Mouse (Mus musculus) kidney, adult 9 months (tissue): ENCODE measurements at regions not wholly inside any gene's neighbourhood (a gene's known extent, or its start where the extent isn't known, plus 50 kb on each side); places are given as distances from the start of the nearest gene placed in this dataset.
"Not testable (repeated sequence)": the region's sequence is repeated elsewhere in the genome, so short reads cannot be mapped to it uniquely, and the experiment has no call there.

Experiments used
- DNase-seq: peaks from one replicate; pipeline ENCODE4 v3.0.0; 2022

GRCm38 (mm10) chr12:97218445-97218844 is 1040.8 kb downstream of the Galc start:
- no peak for DNase-seq

DNA sequence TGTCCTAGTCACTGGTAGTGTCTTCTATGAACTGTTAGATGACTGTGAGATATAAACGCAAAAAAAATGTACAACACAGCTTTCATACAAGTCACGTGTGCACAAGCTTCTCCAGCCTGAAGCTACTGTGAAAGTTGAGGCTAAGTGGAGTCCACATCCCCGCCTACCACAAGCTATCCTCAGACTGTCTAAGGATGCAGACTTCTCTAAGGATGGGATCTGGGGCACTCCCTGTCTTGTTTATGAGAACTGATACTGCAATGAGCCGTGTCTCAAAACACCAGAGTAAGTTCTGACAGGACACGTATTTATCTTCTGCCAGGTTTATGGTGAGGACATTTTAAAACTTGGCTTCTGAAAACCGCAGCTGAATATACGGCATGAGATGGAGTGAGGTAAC is 1041.7 kb downstream of the Galc start:
- DNase-seq: no peak

DNA sequence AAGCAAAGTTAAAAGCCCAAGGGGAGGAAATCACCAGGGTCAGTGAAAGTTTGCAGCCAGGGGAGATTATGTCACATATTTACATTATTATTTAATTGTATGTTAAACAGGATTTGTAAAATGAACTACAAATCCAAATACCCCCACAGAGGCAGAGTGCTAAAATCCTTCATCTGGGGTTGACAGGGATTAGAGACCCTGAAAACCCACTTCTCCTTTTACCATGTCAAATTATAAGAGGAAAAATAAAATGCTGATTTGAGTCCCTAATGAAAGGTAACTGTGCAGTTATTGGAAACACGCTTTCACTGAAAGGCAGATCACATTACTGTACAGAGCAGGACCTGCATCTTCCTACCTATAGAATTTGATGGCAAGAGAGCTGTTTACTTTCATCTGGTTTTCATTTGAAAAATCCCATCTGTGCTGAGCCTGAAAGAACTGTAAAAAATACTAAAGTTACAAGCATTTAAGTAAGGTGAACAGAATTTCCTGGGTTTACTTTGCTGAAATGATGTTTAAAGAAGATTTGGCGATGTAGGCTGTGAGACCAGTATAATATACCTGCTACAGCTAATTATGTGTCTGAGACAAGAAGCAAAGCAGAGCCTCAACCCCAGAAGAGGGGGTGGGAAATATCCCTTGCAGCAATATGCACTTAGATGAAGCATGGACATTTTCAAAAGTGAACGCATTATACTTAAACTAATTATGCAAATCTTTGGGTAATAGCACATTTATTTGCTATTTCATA is 1055.4 kb downstream of the Galc start:
- no peak for DNase-seq

GRCm38 (mm10) chr12:97161853-97162252 is 1097.4 kb downstream of the Galc start:
- DNase-seq: no peak

DNA sequence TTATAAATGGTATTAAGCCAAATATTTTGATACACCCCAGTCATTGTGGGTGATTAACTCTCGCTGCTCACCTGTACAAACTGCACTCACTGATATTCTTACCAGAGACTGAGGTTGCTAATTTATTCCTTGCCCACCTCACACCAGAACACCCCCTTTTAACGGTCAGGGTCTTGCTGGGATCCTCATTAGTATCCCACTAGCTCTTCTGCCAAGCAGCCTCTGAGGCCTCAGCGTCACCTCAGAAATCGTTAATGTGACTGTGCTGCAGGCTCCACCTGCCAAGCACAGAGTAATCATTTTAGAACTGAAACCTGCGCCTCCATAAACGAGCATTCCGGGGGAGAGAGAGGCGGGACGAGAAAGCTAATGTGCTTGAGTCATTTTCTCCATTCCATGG is 1097.8 kb downstream of the Galc start:
- no peak for DNase-seq

DNA sequence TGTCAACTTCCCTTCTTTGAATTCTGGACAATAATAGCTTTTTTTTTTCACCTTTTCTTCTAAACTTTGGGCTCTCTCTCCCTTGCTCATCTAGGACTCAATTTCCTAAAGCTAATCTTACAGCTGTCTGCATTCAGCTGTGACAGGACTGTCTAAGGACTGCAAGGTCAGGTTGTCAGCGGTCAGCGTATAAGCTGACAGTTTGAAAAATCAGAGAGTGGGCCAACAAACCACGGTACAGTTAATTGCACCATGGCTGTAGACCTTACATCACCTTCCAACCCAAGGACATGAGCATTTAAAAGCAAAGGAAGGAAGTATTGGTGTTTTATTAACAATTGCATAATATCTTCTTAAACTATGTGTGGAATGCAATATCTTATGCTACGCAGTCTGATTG is 1100.9 kb downstream of the Galc start:
- DNase-seq: no peak

DNA sequence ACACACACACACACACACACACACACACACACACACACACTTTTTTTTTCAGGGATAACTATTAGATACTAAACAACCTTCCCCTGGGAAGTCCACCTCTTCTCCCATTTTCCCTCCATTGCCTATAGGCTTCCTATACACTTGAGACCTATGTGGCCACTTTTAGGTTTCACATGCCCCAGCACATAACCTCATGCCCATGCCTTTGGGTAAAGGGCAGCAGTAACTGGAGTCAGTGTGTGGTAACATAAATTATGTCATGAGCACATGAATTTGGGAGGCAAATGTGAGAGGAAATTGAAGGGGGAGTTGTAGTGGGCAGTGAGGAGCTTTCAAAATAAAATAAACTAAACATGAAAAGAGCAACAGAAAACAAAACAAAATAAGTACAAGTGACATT is 1101.5 kb downstream of the Galc start:
- DNase-seq: no peak

DNA sequence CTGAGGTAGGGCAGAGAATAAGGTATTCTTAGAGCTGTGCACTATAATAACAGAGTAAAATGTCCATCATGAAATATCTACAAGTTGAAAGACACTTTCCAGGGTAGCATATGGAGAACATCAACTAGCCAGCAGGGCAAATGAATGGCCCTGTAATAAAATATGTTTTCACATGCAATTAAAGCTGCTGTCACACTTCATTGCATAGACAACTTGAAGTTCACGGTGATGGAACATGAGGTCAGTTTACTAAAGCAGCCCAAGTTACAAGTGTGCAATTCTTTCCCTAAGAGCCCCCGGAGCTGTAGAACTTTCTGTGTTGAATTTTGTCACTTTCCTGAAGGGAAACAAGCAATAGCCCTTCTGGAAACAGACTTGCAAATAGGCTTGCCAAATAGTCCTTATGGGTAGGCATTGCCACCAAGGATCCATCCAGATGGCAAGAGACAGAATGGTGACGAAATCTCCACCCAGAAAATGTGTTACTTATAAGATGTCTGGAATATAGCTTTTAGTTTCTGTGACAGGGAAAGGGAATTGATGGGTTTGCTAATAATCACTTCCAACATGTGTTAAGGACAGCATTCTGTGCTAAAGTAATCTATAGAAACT is 1102.7 kb downstream of the Galc start:
- DNase-seq: peak; percentile 7

- no peak for DNase-seq
These were observed 1116.5 kb downstream of the Galc start for GRCm38 (mm10) chr12:97142720-97143119.

DNA sequence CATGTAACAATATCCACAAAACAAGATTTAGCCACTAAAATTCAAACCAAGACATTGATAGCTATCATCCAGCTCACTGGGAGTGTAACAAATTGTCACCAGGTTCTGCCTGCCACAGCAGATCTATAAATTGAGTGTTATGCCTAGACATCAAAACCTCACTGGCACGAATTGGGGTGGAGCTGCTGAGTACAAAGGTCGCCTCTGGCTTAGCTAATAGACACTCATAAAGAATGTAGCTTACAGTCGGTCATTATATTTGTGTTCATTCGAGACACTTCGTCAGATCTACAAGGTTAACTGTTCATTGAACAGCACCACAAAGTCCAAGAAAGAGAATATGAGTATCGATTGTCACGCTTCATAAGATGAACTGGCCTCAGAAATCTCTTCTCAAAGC is 1121.3 kb downstream of the Galc start:
- no peak for DNase-seq

GRCm38 (mm10) chr12:97130276-97130675 is 1129.0 kb downstream of the Galc start:
- peak; percentile 23 for DNase-seq

- DNase-seq: no peak
These were observed 1168.6 kb downstream of the Galc start for GRCm38 (mm10) chr12:97090577-97091214.

DNA sequence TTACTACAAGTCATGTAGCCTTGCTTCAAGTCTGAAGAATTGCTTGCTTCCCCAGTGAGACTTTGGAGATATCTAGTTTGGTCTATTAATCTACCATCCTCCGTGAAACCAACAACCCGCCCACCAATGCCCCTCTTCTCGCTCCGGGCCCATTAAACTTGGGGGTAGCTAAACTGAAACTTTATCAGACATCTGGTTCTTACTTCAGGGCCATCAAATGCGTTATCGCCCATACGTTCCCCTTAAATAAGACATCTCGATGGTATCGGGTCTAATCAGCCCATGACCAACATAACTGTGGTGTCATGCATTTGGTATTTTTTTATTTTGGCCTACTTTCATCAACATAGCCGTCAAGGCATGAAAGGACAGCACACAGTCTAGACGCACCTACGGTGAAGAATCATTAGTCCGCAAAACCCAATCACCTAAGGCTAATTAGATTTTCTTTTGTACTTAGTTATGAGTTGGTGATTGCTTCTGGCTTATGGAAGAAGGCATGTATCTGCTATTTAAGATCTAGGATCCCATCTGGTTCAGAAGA is 1197.8 kb downstream of the Galc start:
- DNase-seq: not testable (repeated sequence)

DNA sequence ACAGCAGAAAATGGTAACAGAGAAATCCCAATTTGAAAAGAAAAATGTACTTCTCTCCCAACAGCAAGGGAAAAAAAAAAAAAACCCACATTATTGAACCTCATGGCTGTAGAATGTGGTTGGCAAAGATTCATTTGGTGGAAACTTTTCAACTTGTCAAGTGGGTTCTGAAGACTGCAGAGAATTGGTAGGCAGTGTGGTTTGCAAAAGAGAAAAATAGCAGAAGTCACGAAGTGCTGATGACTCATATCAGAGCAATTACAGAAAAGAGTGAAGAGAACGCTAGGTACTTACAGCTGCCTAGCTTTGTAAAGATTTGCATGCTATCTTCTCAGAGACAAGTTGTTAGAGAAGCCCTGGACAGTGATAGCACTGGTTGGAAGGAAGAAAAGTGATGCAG is 1211.6 kb downstream of the Galc start:
- DNase-seq: no peak
